Mouse (Mus musculus) monocyte, adult 5-6 weeks (primary cell): ENCODE data around the gene Nrp1. TPM values are rescaled to one million over a fixed set of nuclear protein-coding genes. Genes with fewer than 3 reads are reported as not detected.

Experiments
- ATAC-seq: fragments of 153-309, 156-312 bp; replicated peaks from 2 replicates; pipeline ENCODE4 v1.8.0; 2017; ENCODE audit warnings: mild to moderate bottlenecking; ENCODE audit not compliant: low TSS enrichment, insufficient number of reproducible peaks, severe bottlenecking, poor library complexity, low FRiP score
- total RNA-seq: library from RNA; stranded (forward); fragments of 200-1000, 200-491, 200-594 nt; gene quantifications from 3 replicates; pipeline ENCODE4 v1.2.3, GENCODE M21; 2017

Nrp1 gene
- total RNA-seq, 1 experiment from 2014 or later: 28.9 TPM

GRCm38 (mm10) chr8:128480896-128481665 is 122.7 kb downstream of the Nrp1 start:
- 0 out of 2 replicates have a peak, but pooled peaks have one; percentile 34 for ATAC-seq

- ATAC-seq: no peak
Measured at GRCm38 (mm10) chr8:128483344-128483743, 124.9 kb downstream of the Nrp1 start.

GRCm38 (mm10) chr8:128484720-128485124 is 126.3 kb downstream of the Nrp1 start:
- ATAC-seq: no peak

- ATAC-seq: no peak
Measured at GRCm38 (mm10) chr8:128486043-128486442, 127.6 kb downstream of the Nrp1 start.

- no peak for ATAC-seq
Measured at GRCm38 (mm10) chr8:128487966-128488931, 129.8 kb downstream of the Nrp1 start.

- ATAC-seq: no peak
Measured at GRCm38 (mm10) chr8:128489351-128489750, 130.9 kb downstream of the Nrp1 start.

GRCm38 (mm10) chr8:128491126-128492067 is 133.0 kb downstream of the Nrp1 start:
- ATAC-seq: peak; percentile 65

- ATAC-seq: no peak
Measured at GRCm38 (mm10) chr8:128493801-128494200, 135.4 kb downstream of the Nrp1 start.

- ATAC-seq: no peak
Measured at GRCm38 (mm10) chr8:128498836-128499235, 140.4 kb downstream of the Nrp1 start.

GRCm38 (mm10) chr8:128504136-128504829 is 145.9 kb downstream of the Nrp1 start:
- no peak for ATAC-seq

- peak; percentile 83 for ATAC-seq
Measured at GRCm38 (mm10) chr8:128505866-128506265, 147.5 kb downstream of the Nrp1 start.

GRCm38 (mm10) chr8:128508723-128509122 is 150.3 kb downstream of the Nrp1 start:
- no peak for ATAC-seq

GRCm38 (mm10) chr8:128511021-128511420 is 152.6 kb downstream of the Nrp1 start:
- no peak for ATAC-seq

- no peak for ATAC-seq
Measured at GRCm38 (mm10) chr8:128511732-128512131, 153.3 kb downstream of the Nrp1 start.

GRCm38 (mm10) chr8:128516846-128517446 is 158.5 kb downstream of the Nrp1 start:
- no peak for ATAC-seq

GRCm38 (mm10) chr8:128517546-128518102 is 159.2 kb downstream of the Nrp1 start:
- no peak; the same call in 1 of the 2 replicates for ATAC-seq

GRCm38 (mm10) chr8:128519366-128519765 is 161.0 kb downstream of the Nrp1 start:
- peak; percentile 59; the same call in 1 of the 2 replicates for ATAC-seq
